Mouse (Mus musculus) adrenal gland, postnatal 36 days (tissue): Measurements from ENCODE around the gene Fgfr1op2. TPM values are rescaled to one million over a fixed set of nuclear protein-coding genes. Genes with fewer than 3 reads are reported as not detected.

Experiments used
- DNase-seq, 2 experiments: peaks; one replicate each; pipeline ENCODE4 v3.0.0; 2021; ENCODE audit warnings: mixed read lengths in 1 of 2
- total RNA-seq, 2 experiments: library from RNA; stranded (reverse); gene quantifications; 2 replicates each; pipeline ENCODE4 v1.2.3; 2021

Fgfr1op2 gene
- total RNA-seq, 2 experiments from 2014 or later: 100 to 113 TPM

- DNase-seq: no peak
Measured at GRCm38 (mm10) chr6:146585134-146585533, 8.1 kb downstream of the Fgfr1op2 start.

- peak; percentile 62 to 66 for DNase-seq
Measured at GRCm38 (mm10) chr6:146602601-146603000, 25.6 kb downstream of the Fgfr1op2 start.

GRCm38 (mm10) chr6:146603651-146604050 is 26.6 kb downstream of the Fgfr1op2 start:
- DNase-seq: peak; percentile 15 to 38

- no peak for DNase-seq
Measured at GRCm38 (mm10) chr6:146611385-146611784, 34.4 kb downstream of the Fgfr1op2 start.

- no peak for DNase-seq
Measured at GRCm38 (mm10) chr6:146611897-146612296, 34.9 kb downstream of the Fgfr1op2 start.

GRCm38 (mm10) chr6:146612736-146613135 is 35.7 kb downstream of the Fgfr1op2 start:
- peak in 1 of 2 experiments; percentile 40 for DNase-seq

DNA sequence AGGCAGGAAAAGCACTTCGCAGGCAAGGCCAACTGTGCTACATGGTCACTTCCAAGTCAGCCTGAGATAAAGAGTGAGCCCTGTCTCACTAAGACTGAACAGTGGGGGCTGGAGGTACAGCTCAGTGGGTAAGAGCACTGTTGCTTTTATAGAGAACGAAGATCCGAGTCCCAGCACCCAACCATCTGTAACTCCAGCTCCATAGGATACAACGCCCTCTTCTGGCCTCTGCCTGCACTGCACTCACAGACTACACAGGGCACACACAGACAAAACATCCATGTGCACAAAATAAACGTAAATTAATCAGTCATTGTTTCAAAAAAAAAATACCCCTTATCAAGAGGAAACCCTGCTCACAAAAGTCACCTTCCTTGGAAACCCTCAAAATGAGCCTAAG is 36.9 kb downstream of the Fgfr1op2 start:
- no peak for DNase-seq

DNA sequence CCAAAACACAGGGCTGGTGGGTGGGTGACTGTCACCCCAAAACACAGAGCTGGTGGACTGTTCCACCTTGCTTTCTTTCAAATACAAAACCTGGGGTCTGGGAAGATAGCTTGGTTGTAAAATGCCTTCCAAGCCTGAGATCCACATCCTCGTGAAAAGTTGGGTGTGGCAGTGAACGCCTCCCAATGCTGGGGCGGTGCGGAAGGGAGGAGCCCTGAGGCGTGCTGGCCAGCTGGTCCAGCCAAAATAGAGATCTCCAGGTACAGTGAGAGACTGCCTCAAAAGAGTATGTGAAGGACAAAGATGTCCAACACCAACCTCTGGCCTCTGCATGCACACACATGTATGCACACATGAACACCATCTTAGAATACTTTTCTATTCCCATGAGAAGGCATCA is 37.5 kb downstream of the Fgfr1op2 start:
- DNase-seq: no peak

DNA sequence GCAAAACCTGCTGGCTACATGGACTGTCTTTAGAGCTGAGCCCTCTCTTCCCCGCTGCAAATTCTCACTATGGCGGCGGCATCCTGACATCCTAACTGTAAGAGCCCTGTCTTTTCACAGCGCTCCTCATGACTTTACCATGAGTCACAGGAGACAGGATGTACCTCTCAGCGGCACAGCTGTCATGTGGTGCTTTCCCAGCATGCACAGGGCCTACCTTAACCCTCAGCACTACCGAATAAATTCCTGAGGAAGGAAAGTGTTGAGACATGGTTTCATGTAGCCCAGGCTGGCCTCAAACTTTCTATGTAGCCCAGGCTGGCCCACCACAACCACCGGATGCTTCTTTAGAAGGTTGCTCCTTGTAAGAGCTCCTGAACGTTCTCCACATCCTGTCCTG is 38.9 kb downstream of the Fgfr1op2 start:
- no peak for DNase-seq

DNA sequence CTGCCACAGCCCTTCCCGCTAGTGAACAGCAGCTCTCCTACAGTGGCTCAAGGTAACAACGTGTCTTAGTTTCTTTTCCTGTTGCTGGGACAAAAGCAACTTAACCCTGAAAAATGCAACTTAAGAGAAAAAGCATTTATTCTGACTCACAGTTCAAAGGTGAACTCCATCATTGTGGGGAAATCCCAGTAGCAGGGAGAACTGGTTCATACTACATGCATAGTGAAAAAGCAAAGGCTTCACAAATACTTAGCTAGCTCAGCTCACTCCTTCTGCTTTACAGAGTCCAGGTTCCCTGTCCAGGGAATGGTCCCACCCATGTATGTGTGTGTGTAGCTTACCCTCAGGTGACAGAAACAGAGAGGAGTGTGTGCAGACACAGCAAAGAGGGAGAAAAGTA is 39.7 kb downstream of the Fgfr1op2 start:
- DNase-seq: no peak

GRCm38 (mm10) chr6:146628123-146628522 is 51.1 kb downstream of the Fgfr1op2 start:
- no peak for DNase-seq

DNA sequence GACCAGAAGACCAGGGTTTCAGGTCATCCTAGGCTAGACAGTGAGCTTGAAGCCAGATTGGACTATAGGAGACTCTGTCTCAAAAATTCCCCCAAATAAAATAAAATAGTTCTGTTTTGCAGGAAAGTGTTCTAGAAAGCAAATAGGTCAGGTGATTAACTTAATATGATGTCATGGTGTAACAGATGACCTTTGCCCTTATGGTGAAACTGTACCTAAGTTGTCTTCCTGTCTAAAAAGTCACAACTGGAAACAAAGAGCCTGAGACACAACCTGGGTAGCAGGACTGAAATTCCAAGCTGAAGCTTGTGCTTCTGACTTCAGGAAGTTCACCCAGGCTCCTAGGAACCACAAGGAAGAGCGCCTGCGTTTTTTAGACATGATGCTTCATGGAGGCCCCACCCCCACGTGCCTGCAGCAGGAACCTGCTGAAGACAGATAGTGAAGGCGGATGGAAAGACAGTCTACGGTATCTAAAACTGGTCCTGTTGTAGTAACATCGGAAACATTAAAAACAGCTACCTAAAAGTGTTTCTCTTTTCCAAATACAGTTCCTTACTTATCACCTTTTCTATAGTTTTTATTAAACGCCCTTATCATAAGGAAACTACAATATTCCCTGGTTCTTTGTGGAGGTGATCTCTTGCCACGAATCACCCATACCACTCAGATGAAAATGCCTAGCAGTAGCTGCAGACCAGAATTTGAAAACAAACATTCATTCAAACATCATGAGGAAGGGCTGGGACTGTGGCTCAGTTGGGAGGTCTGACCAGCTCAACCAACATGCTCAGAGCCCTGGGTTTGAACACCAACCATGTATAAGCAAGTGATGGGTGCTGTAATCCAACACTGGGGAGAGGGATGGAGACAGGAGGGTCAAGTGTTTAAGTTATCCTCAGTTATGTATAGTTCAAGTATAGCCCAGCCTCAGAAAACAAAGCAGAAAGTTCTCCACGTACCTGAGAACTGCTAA is 53.1 kb downstream of the Fgfr1op2 start:
- no peak for DNase-seq

DNA sequence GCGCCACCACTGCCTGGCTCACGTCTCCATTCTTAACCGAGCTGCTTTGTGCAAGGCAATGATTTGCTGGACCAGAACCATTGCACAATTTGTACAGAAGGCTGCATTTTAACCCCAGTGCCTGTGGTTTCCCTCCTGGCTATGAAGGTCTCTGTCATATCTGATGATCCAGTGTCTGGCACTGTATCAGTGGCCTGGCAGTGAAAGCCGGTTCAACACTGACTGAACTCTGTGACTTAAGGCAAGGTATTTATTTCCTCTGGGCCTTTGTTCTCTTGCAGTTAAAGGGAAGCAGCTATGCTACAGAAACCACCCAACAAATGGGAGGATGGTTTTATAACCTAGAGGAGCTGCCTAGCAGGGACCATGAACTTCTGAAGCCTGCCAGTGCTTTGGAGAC is 54.0 kb downstream of the Fgfr1op2 start:
- peak; percentile 75 to 80 for DNase-seq

DNA sequence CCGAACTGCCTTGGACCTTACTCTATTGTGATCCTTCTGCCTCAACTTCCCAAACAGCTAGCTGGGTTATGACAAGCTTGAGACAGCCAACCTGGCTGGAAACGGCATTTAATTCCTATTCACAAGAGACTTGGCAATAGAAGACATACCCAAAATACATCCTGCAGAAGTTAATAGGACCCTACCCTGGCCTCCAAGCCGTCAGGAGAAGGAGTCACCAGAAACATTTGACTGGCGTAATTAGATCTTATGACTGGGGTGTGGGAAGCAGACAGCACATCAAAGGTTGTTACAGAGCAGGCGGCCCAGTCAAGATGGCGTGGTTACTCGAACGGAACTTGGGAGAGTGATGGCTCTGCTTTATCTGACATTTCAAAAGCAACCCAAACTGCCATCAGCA is 54.8 kb downstream of the Fgfr1op2 start:
- DNase-seq: no peak

DNA sequence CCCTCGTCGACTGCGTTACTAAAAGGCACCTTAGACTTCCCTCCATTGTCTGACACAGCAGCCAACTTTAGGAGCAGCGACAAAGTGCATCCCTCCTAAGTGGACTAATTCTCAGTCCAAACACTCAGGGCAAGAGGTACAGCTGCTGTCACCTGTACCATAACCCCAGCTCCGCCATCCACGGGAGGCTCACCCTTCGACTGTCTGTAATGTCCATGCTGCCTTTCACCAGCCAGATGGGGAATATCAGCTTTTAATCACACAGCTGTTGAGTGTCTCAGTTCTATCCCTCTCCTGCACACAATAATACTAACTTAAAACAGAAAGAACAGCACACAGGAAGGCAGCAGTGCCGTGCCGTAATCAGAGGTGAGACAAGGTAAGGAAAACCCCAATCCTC is 55.4 kb downstream of the Fgfr1op2 start:
- DNase-seq: no peak

DNA sequence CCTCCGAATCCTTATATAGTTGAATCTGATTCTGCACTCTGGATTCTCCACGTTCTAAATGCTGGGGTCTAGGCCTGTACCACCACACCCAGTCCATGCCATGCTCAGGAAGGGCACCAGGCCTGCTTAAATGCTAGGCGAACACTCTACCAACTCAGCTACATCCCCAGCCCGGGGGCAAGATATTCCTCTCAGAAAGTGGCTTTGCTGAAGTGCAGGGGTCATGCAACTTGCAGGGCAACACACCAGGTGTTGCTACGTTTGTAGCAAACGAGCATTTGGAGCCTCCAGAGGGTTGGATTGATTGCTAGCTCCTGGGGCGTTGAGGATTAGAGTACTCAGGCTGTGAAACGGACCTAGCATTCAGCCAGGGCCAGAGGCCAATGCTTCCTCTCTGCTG is 56.1 kb downstream of the Fgfr1op2 start:
- no peak for DNase-seq

DNA sequence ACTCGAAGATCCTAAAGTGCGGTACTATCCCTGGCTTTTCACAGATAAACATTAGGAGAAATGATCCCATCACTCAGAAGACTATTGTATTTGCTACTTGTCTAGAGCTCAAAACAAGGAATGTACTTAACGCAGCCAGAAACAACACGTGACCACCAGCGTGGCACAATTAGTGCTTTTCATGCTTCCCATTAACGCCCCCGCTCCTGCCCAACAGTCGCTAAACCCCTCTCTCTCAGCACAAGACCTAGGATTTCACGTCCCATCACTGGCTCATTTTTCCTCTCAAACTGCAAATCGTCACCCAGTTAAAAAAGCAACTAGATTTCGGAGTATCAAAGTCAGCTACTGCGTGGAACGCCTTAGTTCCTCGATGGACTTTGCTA is 56.6 kb downstream of the Fgfr1op2 start:
- DNase-seq: peak in 1 of 2 experiments; percentile 47

- DNase-seq: peak; percentile 83 to 92
Measured at GRCm38 (mm10) chr6:146634015-146634722, 57.2 kb downstream of the Fgfr1op2 start.

DNA sequence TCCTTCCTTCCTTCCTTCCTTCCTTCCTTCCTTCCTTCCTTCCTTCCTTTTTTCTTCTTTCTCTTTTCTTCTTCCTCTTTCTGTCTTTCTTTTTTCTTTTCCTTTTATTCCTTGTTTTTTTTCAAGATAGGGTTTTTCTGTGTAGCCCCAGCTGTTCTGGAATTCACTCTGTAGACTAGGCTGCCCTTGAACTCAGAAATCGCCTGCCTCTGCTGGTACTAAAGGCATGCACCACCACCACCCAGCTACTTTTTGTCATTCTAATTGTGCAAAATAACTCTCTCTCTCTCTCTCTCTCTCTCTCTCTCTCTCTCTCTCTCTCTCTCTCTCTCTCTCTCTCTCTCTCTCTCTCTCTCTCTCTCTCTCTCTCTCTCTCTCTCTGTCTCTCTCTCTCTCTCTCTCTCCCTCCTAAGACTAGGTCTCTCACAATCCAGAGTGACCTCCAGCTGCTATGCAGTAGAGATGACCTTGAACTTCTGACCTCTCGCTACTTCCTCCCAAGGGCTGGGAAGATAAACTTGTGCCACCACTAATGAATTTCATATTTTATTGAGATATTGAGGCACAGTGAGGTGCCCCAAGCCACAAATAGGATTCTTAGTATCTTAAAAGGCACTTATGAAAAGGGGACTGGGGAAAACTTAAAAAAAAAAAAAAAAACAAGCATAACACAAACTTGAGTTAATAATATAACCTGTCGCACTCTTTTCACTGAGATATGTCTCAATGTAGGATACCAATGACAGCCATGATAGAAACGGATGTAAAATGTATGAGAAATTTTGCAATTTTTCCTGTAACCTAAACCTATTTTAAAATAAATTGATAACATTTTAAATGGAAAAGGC is 58.0 kb downstream of the Fgfr1op2 start:
- no peak for DNase-seq

DNA sequence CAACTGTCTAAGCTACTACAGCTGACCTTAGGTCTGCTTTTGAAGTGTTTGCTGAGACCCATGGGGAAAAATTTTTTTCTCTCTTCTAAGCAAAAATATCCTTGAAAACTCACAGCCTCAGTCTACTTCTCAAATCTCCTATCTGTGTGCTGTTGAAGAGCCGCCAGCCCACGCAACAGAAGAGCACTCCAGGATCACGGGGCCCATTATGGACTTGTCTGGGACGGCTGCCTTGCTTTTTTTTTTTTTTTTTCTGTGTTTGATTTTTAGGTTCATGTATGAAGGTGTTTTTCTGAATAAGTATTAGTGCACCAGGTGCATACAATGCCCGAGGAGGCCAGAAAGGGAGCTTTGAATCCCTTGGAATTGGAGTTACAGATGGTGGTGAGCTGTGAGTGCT is 59.5 kb downstream of the Fgfr1op2 start:
- DNase-seq: no peak

- DNase-seq: no peak
Measured at GRCm38 (mm10) chr6:146640068-146640965, 63.3 kb downstream of the Fgfr1op2 start.
